Mouse (Mus musculus) kidney, adult 8-10 months (tissue): ENCODE data around the gene Ascc1.

Source experiments
- DNase-seq, 2 experiments: peaks; one replicate each; pipeline ENCODE4 v3.0.0; 2022

Ascc1 gene

GRCm38 (mm10) chr10:60002673-60003212, at the start of gene Ascc1, which contains the start of gene Anapc16:
Ascc1 (plus strand) TSS chr10:60002805.
Anapc16 (minus strand) TSS chr10:60003135.
- DNase-seq: peak; percentile 95 to 96

- no peak for DNase-seq
These were observed 49.0 kb upstream of the Ascc1 start for GRCm38 (mm10) chr10:59953564-59954039.

GRCm38 (mm10) chr10:59956681-59957080, 45.9 kb upstream of the Ascc1 start:
- DNase-seq: no peak

GRCm38 (mm10) chr10:59957171-59958149, 45.1 kb upstream of the Ascc1 start:
- no peak for DNase-seq

- no peak for DNase-seq
These were observed 44.1 kb upstream of the Ascc1 start for GRCm38 (mm10) chr10:59958458-59958857.

GRCm38 (mm10) chr10:59959517-59959916, 43.1 kb upstream of the Ascc1 start:
- DNase-seq: no peak

GRCm38 (mm10) chr10:59963609-59964008, 39.0 kb upstream of the Ascc1 start:
- DNase-seq: no peak

GRCm38 (mm10) chr10:59964504-59965361, 37.9 kb upstream of the Ascc1 start:
- no peak for DNase-seq

- DNase-seq: no peak
These were observed 37.3 kb upstream of the Ascc1 start for GRCm38 (mm10) chr10:59965362-59965695.

GRCm38 (mm10) chr10:59965788-59966187, 36.8 kb upstream of the Ascc1 start:
- no peak for DNase-seq

GRCm38 (mm10) chr10:59966743-59967142, 35.9 kb upstream of the Ascc1 start:
- DNase-seq: no peak

GRCm38 (mm10) chr10:59967309-59967942, 35.2 kb upstream of the Ascc1 start:
- peak; percentile 74 to 86 for DNase-seq

GRCm38 (mm10) chr10:59969821-59970449, 32.7 kb upstream of the Ascc1 start:
- DNase-seq: peak; percentile 48 to 78

GRCm38 (mm10) chr10:59970450-59971062, 32.0 kb upstream of the Ascc1 start:
- DNase-seq: no peak

- no peak for DNase-seq
These were observed 30.8 kb upstream of the Ascc1 start for GRCm38 (mm10) chr10:59971813-59972212.

- DNase-seq: peak; percentile 68 to 77
These were observed 30.1 kb upstream of the Ascc1 start for GRCm38 (mm10) chr10:59972534-59972933.

GRCm38 (mm10) chr10:59972999-59973398, 29.6 kb upstream of the Ascc1 start:
- no peak for DNase-seq

GRCm38 (mm10) chr10:59973400-59973799, 29.2 kb upstream of the Ascc1 start:
- DNase-seq: no peak

- DNase-seq: peak; percentile 79 to 80
These were observed 28.4 kb upstream of the Ascc1 start for GRCm38 (mm10) chr10:59974191-59974664.

GRCm38 (mm10) chr10:59974786-59975185, 27.8 kb upstream of the Ascc1 start:
- DNase-seq: no peak

GRCm38 (mm10) chr10:59977141-59977540, 25.5 kb upstream of the Ascc1 start:
- DNase-seq: no peak
